In the genomic region with DNA sequence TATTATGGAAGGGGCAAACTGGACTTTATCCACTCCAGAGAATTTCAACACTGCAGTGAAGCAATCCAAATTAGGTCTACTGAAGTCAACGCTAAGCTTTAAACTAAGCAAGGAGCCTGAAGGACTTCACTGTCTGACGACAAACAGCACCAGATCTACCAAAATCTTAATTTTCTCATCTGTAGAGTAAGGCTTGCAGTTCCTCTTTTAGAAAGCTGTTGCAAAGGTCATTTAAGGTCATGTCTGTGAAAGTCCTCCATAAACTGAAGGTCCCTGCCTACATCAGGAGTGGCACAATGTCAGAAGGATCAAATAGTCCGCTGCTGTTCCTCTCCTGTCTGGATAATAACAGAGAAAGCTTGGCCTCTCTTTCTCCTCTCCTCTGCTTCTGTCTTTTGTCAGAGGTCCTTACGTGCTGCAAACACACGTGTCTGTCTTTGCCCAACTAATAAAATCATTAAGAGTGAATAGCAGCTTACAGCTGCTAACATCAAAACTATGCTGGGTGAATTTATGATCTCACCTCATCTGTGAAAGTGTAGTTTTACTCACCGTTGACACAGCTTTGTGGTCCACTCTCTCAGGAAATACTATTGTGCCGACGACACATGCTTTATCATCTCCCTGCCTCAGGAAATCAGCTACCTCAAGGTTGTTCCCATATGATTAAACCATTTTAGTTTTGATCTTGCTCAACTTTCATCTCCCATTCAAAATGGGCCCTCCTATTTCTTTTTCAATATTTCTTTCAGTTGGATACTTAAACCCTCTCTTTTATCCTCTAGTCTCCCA, we compare ENCODE assay signal across 20 mouse cellular contexts.
"Had no signal": no experiment of that assay in that cellular context is flagged by ENCODE, and none has a peak within 500 bp of the region (broad histone marks: within the 10 kb centered on the region; RNA-seq: fewer than 3 reads in every experiment).

No protein-coding gene starts in this region.

- ATAC-seq: liver, embryonic 12.5 days; midbrain, embryonic 15.5 days had no signal

- H3K9ac ChIP-seq: limb, embryonic 13.5 days; liver, embryonic 12.5 days; liver, embryonic 15.5 days; lung, embryonic 15.5 days; midbrain, embryonic 12.5 days; midbrain, embryonic 15.5 days; neural tube, embryonic 12.5 days; neural tube, embryonic 15.5 days had no signal

- H3K4me2 ChIP-seq: limb, embryonic 13.5 days; liver, embryonic 12.5 days; liver, embryonic 15.5 days; lung, embryonic 15.5 days; midbrain, embryonic 12.5 days; midbrain, embryonic 15.5 days; neural tube, embryonic 12.5 days; neural tube, embryonic 15.5 days had no signal

- H3K4me3 ChIP-seq: limb, embryonic 13.5 days; liver, embryonic 12.5 days; liver, embryonic 15.5 days; lung, embryonic 15.5 days; midbrain, embryonic 12.5 days; midbrain, embryonic 15.5 days; neural tube, embryonic 12.5 days; neural tube, embryonic 15.5 days had no signal

- H3K27me3 ChIP-seq: limb, embryonic 13.5 days; liver, embryonic 12.5 days; liver, embryonic 15.5 days; lung, embryonic 15.5 days; midbrain, embryonic 12.5 days; midbrain, embryonic 15.5 days; neural tube, embryonic 12.5 days; neural tube, embryonic 15.5 days had no signal

- H3K27ac ChIP-seq: liver, embryonic 12.5 days; liver, embryonic 15.5 days; lung, embryonic 15.5 days; midbrain, embryonic 12.5 days; midbrain, embryonic 15.5 days; neural tube, embryonic 12.5 days; neural tube, embryonic 15.5 days had no signal

- H3K4me1 ChIP-seq: liver, embryonic 12.5 days; liver, embryonic 15.5 days; lung, embryonic 15.5 days; midbrain, embryonic 12.5 days; midbrain, embryonic 15.5 days; neural tube, embryonic 12.5 days; neural tube, embryonic 15.5 days had no signal

- H3K9me3 ChIP-seq: limb, embryonic 13.5 days; liver, embryonic 12.5 days; liver, embryonic 15.5 days; lung, embryonic 15.5 days; midbrain, embryonic 12.5 days; midbrain, embryonic 15.5 days; neural tube, embryonic 12.5 days; neural tube, embryonic 15.5 days had no signal

- H3K36me3 ChIP-seq: limb, embryonic 13.5 days; liver, embryonic 12.5 days; liver, embryonic 15.5 days; lung, embryonic 15.5 days; midbrain, embryonic 12.5 days; midbrain, embryonic 15.5 days; neural tube, embryonic 12.5 days; neural tube, embryonic 15.5 days had no signal

- DNase-seq: kidney, adult 18-20 months; kidney, adult 9 months; kidney, postnatal 14 days; kidney, postnatal 4 days; left cerebral cortex, postnatal 4 days; lung, adult 18-20 months; lung, postnatal 10 days; lung, postnatal 4 days; right cerebral cortex, postnatal 25 days; spleen, adult 18-20 months; thymus, adult 18-20 months; thymus, postnatal 36 days had no signal
